Comparison of ENCODE assay signal across 20 mouse cellular contexts in genomic region chr17:3243672-3244071, GRCm38 (mm10).
DNase-seq lines count a peak whose midpoint lies in the region; ATAC-seq and TF ChIP-seq lines count a peak whose summit lies in the region.
"Had no signal": no experiment of that assay in that cellular context is flagged by ENCODE, and none has a peak within 500 bp of the region (broad histone marks: within the 10 kb centered on the region; RNA-seq: fewer than 3 reads in every experiment).

No protein-coding gene starts in this region.

- 84% methylated on average over 3 of the region's 3 CpGs for WGBS in forebrain, embryonic 14.5 days
- WGBS in forebrain, embryonic 11.5 days: 95% methylated on average over 3 of the region's 3 CpGs

- TF ChIP-seq POLR2A in brain, embryonic 14.5 days (IDR thresholded peaks at IDR 0.05; ENCODE audit: borderline replicate concordance, extremely low read depth, insufficient read depth, insufficient read length, poor library complexity, severe bottlenecking): no peak

- peak; percentile 69 for DNase-seq in forebrain, embryonic 14.5 days (ENCODE audit: low spot score)
- DNase-seq in forebrain, embryonic 11.5 days (ENCODE audit: low spot score): no peak
- peak; percentile 40 to 76 for DNase-seq in layer of hippocampus, adult 18-20 months (ENCODE audit: low spot score in 2 of 2)
- no peak for DNase-seq in layer of hippocampus, postnatal 36 days
- peak; percentile 64 for DNase-seq in brain, embryonic 14.5 days (ENCODE audit: low read depth)
- DNase-seq in thymus, postnatal 4 days: no peak
- DNase-seq in adrenal gland, postnatal 14 days: no peak
- DNase-seq: adrenal gland, postnatal 25 days; cerebellum, adult 11 months; cerebellum, adult 9-11 months; cerebellum, postnatal 36 days; gastrocnemius, postnatal 10 days; heart, adult 18-20 months; heart, postnatal 10 days; heart, postnatal 4 days had no signal

- H3K4me1 ChIP-seq in forebrain, embryonic 14.5 days (ENCODE audit: control insufficient read depth, insufficient read depth, low read length): peaks cover 34% of the 10 kb centered on the region
- H3K4me1 ChIP-seq in forebrain, embryonic 11.5 days (replicated peaks; ENCODE audit: control insufficient read depth, insufficient read depth, low read length): peaks cover 7% of the 10 kb centered on the region; the same call in 1 of the 2 replicates

- H3K4me2 ChIP-seq in forebrain, embryonic 14.5 days (ENCODE audit: low read length): no peak overlapping the region
- H3K4me2 ChIP-seq in forebrain, embryonic 11.5 days (ENCODE audit: low read depth, low read length, severe bottlenecking): no peak overlapping the region
- H3K4me2 ChIP-seq: embryonic facial prominence, embryonic 13.5 days; hindbrain, embryonic 12.5 days had no signal

- no peaks in the 10 kb centered on the region for H3K27me3 ChIP-seq in forebrain, embryonic 14.5 days (replicated peaks; ENCODE audit: control insufficient read depth, insufficient read depth, low read length)
- no peaks in the 10 kb centered on the region for H3K27me3 ChIP-seq in forebrain, embryonic 11.5 days (ENCODE audit: control insufficient read depth, insufficient read depth, low read length)
- H3K27me3 ChIP-seq: embryonic facial prominence, embryonic 13.5 days; hindbrain, embryonic 12.5 days had no signal

- no peak for TF ChIP-seq CTCF in brain, embryonic 14.5 days (IDR thresholded peaks at IDR 0.05; ENCODE audit: borderline replicate concordance, extremely low read depth, insufficient read depth, insufficient read length)

- peak overlapping the region; percentile 67 for H3K27ac ChIP-seq in forebrain, embryonic 14.5 days (ENCODE audit: low read depth, low read length)
- H3K27ac ChIP-seq in forebrain, embryonic 11.5 days (ENCODE audit: low read depth, low read length): no peak overlapping the region
- H3K27ac ChIP-seq: embryonic facial prominence, embryonic 13.5 days; heart, embryonic 10.5 days had no signal

- no peaks in the 10 kb centered on the region for H3K9me3 ChIP-seq in forebrain, embryonic 14.5 days (replicated peaks; ENCODE audit: control insufficient read depth, low read length)
- H3K9me3 ChIP-seq in forebrain, embryonic 11.5 days (ENCODE audit: control insufficient read depth, low read length): no peaks in the 10 kb centered on the region
- H3K9me3 ChIP-seq: embryonic facial prominence, embryonic 13.5 days; heart, embryonic 10.5 days; hindbrain, embryonic 12.5 days had no signal

- H3K9ac ChIP-seq in forebrain, embryonic 14.5 days (ENCODE audit: low read length): no peak overlapping the region
- no peak overlapping the region for H3K9ac ChIP-seq in forebrain, embryonic 11.5 days (ENCODE audit: low read length)
- H3K9ac ChIP-seq: embryonic facial prominence, embryonic 13.5 days; hindbrain, embryonic 12.5 days had no signal

- no peak overlapping the region for H3K4me3 ChIP-seq in forebrain, embryonic 14.5 days (ENCODE audit: low read depth, low read length)
- no peak overlapping the region for H3K4me3 ChIP-seq in forebrain, embryonic 11.5 days (ENCODE audit: low read depth, low read length)
- H3K4me3 ChIP-seq: embryonic facial prominence, embryonic 13.5 days; heart, embryonic 10.5 days; hindbrain, embryonic 12.5 days had no signal

- no peak for ATAC-seq in forebrain, embryonic 14.5 days
- ATAC-seq in forebrain, embryonic 11.5 days (replicated peaks; ENCODE audit: low FRiP score): no peak
- ATAC-seq: hindbrain, embryonic 16.5 days; inflammation-experienced regulatory T-cells, adult 6 months had no signal

- peaks cover 6% of the 10 kb centered on the region; the same call in 1 of the 2 replicates for H3K36me3 ChIP-seq in forebrain, embryonic 14.5 days (ENCODE audit: control insufficient read depth, insufficient read depth, low read length)
- H3K36me3 ChIP-seq in forebrain, embryonic 11.5 days (ENCODE audit: control insufficient read depth, insufficient read depth, low read length): no peaks in the 10 kb centered on the region
- H3K36me3 ChIP-seq: heart, embryonic 10.5 days had no signal

Comparison
In these comparisons a context has a peak if more than half of its experiments do, and no peak if none do; other contexts are left out.
1. DNase-seq: peak in forebrain, embryonic 14.5 days (single experiment), layer of hippocampus, adult 18-20 months (2 of 2) and brain, embryonic 14.5 days (single experiment); none in forebrain, embryonic 11.5 days (single experiment), layer of hippocampus, postnatal 36 days (0 of 2), thymus, postnatal 4 days (single experiment) and adrenal gland, postnatal 14 days (single experiment).